In the genomic region with DNA sequence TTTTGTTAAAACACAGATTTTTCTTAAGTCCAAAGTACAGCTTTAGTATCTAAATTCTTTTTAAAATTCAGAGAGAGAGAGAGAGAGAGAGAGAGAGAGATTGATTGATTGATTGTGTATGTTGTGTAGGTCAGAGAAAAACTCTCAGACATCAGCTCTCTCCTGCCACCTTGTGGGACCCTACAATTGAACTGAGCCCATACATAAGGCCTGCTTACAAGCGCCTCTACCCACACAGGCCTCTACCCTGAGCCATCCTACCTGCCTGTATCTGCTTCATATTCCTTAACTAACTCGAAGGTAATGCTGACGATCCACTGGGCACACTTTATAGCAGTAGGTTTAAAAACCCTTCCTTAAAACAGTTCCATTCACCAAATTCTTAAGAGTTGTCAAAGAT, we compare ENCODE assay signal across 9 mouse cellular contexts. TPM values are rescaled to one million over a fixed set of nuclear protein-coding genes. Genes with fewer than 3 reads are reported as not detected.
DNase-seq lines count a peak whose midpoint lies in the region; TF ChIP-seq lines count a peak whose summit lies in the region.
"Had no signal": no experiment of that assay in that cellular context is flagged by ENCODE, and none has a peak within 500 bp of the region (broad histone marks: within the 10 kb centered on the region; RNA-seq: fewer than 3 reads in every experiment).

No protein-coding gene starts in this region.

- no peaks in the 10 kb centered on the region for H3K79me2 ChIP-seq in liver, adult 2 months (ENCODE audit: control insufficient read depth, insufficient read depth, low read length)

- H3K27me3 ChIP-seq in liver, adult 2 months (ENCODE audit: control insufficient read depth, insufficient read depth, low read length): no peaks in the 10 kb centered on the region
- H3K27me3 ChIP-seq: neural tube, embryonic 12.5 days had no signal

- TF ChIP-seq CTCF in liver, adult 2 months (IDR thresholded peaks at IDR 0.05; ENCODE audit: low read depth, low read length): peak; percentile 42; the same call in 1 of the 2 replicates

- H3K9ac ChIP-seq in liver, adult 2 months (ENCODE audit: low read depth, low read length): no peak overlapping the region
- H3K9ac ChIP-seq: neural tube, embryonic 12.5 days had no signal

- no peak for TF ChIP-seq POLR2A in liver, adult 2 months (IDR thresholded peaks at IDR 0.05; ENCODE audit: extremely low read depth, insufficient read depth, low read length)

- H3K4me1 ChIP-seq in liver, adult 2 months (ENCODE audit: control insufficient read depth, insufficient read depth, low read length): peaks cover 11% of the 10 kb centered on the region; the same call in 1 of the 2 replicates
- H3K4me1 ChIP-seq: neural tube, embryonic 12.5 days had no signal

- H3K4me3 ChIP-seq in liver, adult 2 months (ENCODE audit: insufficient read depth, low read depth, low read length): no peak overlapping the region
- H3K4me3 ChIP-seq: neural tube, embryonic 12.5 days had no signal

- H3K27ac ChIP-seq in liver, adult 2 months (replicated peaks; ENCODE audit: insufficient read depth, low read depth, low read length): no peak overlapping the region
- H3K27ac ChIP-seq: neural tube, embryonic 12.5 days had no signal

- 82% methylated on average over 3 of the region's 3 CpGs for WGBS in liver, adult 2 months

- intact Hi-C loops in heart, postnatal 25 days (cut with DNase I): loop anchor here (5.0 kb wide), 1 partner anchor 38 kb away; no protein-coding TSS in a partner anchor

- DNase-seq in heart, adult 18-20 months: peak; percentile 16 to 63
- DNase-seq in heart, postnatal 25 days (ENCODE audit: low spot score): no peak
- DNase-seq in right cerebral cortex, adult 2 months (ENCODE audit: low spot score in 2 of 2): peak; percentile 48 to 52
- DNase-seq in right cerebral cortex, postnatal 14 days: no peak
- DNase-seq in brain, adult 2 months (ENCODE audit: low read depth, low spot score): peak; percentile 61
- no peak for DNase-seq in liver, adult 2 months (ENCODE audit: extremely low read depth, low read depth, low spot score)
- no peak for DNase-seq in testis, postnatal 10 days (ENCODE audit: low spot score)
- DNase-seq in adrenal gland, postnatal 25 days: no peak

- H3K36me3 ChIP-seq in liver, adult 2 months (ENCODE audit: control insufficient read depth, insufficient read depth, low read length): peaks cover 43% of the 10 kb centered on the region

RNA-seq across cellular contexts. Expression of gene Uhmk1, which starts 14.8 kb away (rescaled TPM):
- 10 to 100 TPM; 25.5 to 26.0 TPM for total RNA-seq in heart, adult 18-20 months (2021)
- 10 to 100 TPM; 19.7 to 21.1 TPM for total RNA-seq in heart, postnatal 25 days (2021)
- total RNA-seq in liver, adult 2 months (2014; rRNA removed): 25.4 and 26.7 TPM in 2 replicates
- polyA plus RNA-seq in liver, adult 2 months (2012; rRNA removed): 7.5 and 8.7 TPM in 2 replicates
- 65.0 and 68.4 TPM in 2 replicates for total RNA-seq in adrenal gland, postnatal 25 days (2021)

RNA-seq across cellular contexts. Expression of gene Uap1, which starts 25.6 kb away (rescaled TPM):
- 10 to 100 TPM; 45.5 to 50.7 TPM for total RNA-seq in heart, adult 18-20 months (2021)
- 10 to 100 TPM; 54.8 to 56.9 TPM for total RNA-seq in heart, postnatal 25 days (2021)
- 22.6 and 23.6 TPM in 2 replicates for total RNA-seq in liver, adult 2 months (2014; rRNA removed)
- 14.3 and 15.9 TPM in 2 replicates for polyA plus RNA-seq in liver, adult 2 months (2012; rRNA removed)
- 45.6 and 47.1 TPM in 2 replicates for total RNA-seq in adrenal gland, postnatal 25 days (2021)

RNA-seq across cellular contexts. Expression of gene Sh2d1b2, which starts 32.2 kb away (rescaled TPM):
- total RNA-seq in heart, adult 18-20 months (2021): not detected
- total RNA-seq in heart, postnatal 25 days (2021): not detected
- total RNA-seq in liver, adult 2 months (2014; rRNA removed): not detected in 2 replicates
- not detected in 2 replicates for polyA plus RNA-seq in liver, adult 2 months (2012; rRNA removed)
- not detected in 2 replicates for total RNA-seq in adrenal gland, postnatal 25 days (2021)
- polyA plus RNA-seq: neural tube, embryonic 12.5 days had no signal

Comparison
In these comparisons a context has a peak if more than half of its experiments do, and no peak if none do; other contexts are left out.
1. DNase-seq: peak in heart, adult 18-20 months (2 of 2), right cerebral cortex, adult 2 months (2 of 2) and brain, adult 2 months (single experiment); none in heart, postnatal 25 days (single experiment), right cerebral cortex, postnatal 14 days (single experiment), liver, adult 2 months (single experiment), testis, postnatal 10 days (single experiment) and adrenal gland, postnatal 25 days (single experiment).